Mouse (Mus musculus) lung, postnatal 14 days (tissue): ENCODE measurements at regions not wholly inside any gene's neighbourhood (a gene's known extent, or its start where the extent isn't known, plus 50 kb on each side); places are given as distances from the start of the nearest gene placed in this dataset.

ENCODE experiments used
- DNase-seq: peaks from one replicate; pipeline ENCODE4 v3.0.0; 2021

DNA sequence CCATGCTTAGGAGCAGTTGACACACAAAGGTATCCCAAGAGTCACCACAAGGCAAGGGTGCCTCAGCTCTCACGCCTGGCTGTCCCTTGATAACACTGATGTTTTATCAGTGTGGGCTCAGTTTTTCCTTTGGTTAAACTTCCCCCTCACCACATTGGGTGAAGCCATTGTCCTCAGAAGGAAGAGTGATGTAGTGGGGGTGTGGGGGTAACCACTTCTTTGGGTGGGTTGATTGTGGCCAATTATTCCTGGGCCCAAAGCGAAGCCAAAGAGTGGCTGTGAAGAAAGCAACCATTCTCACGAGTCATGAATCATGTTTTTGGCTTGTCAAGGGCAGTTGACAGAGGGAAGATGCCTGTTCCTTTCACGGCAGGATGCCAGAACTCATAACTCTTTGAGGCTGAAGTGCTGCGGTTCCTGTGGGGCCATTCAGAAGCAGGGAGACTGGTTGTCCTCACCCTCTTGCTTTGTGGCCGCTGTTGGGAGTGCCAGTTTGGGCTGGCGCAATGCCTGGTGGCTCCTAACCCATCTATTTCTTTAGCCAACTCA, 234.7 kb downstream of the Fam49a start:
- DNase-seq = peak; percentile 24

GRCm38 (mm10) chr12:12490173-12490572, 228.2 kb downstream of the Fam49a start:
- no peak for DNase-seq

DNA sequence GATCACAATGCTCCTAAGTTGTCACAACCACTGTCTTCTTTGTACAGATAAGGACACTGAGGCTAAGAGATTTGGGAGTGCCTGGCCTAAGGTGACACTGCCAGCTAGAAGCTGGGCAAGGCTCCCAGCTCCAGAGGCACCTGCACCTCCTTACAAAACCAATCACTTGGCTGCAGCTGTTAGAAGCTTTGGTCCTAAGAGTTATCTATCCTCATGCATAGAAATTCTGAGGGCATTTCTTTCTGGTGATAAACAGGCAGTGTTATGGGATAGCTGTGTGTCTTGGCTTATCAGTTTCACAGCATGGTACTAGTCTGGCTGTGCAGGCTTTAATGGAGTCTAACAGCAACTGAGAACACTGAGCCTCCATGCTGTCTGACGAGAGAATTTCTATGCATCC, 226.2 kb downstream of the Fam49a start:
- DNase-seq = no peak

GRCm38 (mm10) chr12:12486656-12487356, 224.9 kb downstream of the Fam49a start:
- DNase-seq = no peak

DNA sequence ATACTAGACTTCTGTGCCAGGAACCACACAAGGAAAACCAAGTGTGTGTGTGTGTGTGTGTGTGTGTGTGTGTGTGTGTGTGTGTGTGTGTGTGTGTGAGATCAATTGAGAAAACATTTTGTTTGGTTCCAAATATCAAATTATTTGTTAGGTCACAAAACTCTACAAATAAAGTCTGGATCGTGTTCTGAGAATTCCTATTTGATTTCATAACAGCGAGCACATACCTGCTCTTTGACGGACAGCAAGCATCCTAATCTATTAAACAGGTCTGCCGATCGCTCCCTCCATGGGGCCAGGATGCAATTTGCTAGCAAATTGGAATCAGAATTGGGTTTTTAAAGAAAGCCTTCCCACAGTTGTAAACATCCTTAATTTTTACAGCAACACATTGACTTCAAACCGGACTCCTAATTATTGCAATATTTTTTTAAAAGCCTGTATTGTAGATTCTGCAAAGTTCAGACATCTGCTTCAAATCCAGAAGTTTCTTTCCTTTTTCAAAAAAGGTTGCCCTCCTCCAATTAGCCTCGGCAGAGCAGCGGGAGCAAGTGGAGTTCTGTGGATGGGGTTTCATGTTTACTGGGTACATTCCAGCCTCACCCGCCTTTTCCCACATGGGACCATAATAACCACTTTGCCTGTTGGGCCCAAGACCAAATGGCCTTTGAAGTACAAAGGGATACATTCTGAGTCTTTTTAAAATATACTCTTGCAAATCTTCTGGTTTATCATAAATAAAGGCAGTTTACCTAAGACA, 223.2 kb downstream of the Fam49a start:
- DNase-seq = no peak

GRCm38 (mm10) chr12:12480451-12480850, 218.5 kb downstream of the Fam49a start:
- no peak for DNase-seq

DNA sequence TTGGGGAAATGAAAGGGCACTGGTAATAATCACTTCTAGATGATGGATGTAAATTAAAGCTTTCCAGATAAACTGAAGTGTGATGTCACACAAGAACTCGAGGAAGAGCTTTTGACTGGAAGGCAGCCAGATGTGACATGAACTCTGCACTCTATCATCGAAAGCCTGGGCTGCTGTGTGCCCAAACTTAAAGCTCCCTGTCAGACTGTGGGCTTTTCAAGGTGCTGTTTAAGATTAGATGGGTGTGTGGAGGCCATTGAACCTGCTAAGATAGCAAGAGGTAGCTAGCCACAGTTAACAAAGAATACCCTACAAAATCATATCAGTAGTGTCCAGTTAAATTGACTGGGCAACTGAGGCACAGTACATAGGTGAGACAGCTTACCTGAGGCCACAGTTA, 190.1 kb downstream of the Fam49a start:
- no peak for DNase-seq

DNA sequence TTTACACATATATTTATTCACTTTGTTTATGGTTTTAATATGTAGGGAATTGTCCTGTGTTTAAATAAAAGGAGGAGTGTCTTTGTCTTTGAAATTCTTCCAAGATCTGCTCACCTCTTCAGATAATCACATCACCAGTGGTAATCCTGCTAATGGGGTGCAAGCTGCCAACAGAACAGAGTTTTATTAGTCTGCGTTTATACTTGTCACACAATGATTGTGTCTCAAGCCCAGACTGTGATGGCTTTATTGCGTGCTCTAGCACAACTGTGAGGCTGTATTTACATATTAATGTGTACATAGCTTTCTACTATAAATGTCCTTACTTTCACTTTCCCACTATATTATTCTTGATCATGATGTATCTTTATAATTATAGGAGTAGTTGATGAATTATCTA, 184.8 kb downstream of the Fam49a start:
- DNase-seq = no peak

DNA sequence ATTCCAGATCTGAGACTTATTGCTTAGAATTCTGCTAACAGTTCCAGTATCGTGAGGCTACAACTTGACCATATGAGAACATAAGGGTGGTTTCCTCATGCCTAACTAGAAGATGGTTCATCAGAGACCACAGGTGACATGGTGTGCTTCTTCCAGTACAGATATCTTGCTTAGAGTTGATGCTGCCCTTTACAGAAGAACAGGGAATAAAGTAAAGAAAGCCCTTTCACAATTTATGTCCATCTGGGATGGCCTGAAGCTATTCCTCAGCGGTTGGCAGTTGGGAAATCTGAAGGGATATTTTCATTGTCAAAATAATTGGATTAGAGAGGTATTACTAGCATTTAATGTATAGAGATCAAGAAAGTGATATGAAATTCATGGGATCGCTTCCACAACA, 184.3 kb downstream of the Fam49a start:
- no peak for DNase-seq

- DNase-seq = no peak
These were observed 180.9 kb downstream of the Fam49a start for GRCm38 (mm10) chr12:12442872-12443271.

GRCm38 (mm10) chr12:12436379-12436778, 174.4 kb downstream of the Fam49a start:
- DNase-seq = no peak

DNA sequence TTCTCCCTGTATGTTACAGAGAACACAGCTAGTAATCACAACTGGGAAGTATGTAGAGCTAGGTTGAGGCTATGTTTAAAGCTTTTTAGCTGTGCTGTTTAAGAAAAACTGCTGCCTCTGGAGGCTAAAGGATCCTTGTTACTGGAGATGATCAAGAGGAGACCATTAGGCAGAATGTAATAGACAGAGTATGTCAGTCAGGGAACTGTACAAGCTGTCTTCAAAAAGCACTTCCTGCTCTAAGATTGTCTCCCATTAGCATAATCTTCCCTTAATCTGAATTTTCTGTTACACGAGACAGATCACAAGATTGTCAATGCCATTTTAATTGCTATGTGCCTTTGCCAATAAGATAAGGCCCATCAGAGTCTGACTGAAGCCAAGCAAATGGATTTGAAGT, 170.7 kb downstream of the Fam49a start:
- DNase-seq = no peak
